Mouse (Mus musculus) mature B cell (primary cell): ENCODE data around the gene Hnrnpdl.

ENCODE experiments used
- in situ Hi-C: fragments of 300-500 bp; cut with MboI; formaldehyde crosslinking; loops from 2 replicates; pipeline ENCODE4 v1.14.3; 2019

Hnrnpdl gene

DNA sequence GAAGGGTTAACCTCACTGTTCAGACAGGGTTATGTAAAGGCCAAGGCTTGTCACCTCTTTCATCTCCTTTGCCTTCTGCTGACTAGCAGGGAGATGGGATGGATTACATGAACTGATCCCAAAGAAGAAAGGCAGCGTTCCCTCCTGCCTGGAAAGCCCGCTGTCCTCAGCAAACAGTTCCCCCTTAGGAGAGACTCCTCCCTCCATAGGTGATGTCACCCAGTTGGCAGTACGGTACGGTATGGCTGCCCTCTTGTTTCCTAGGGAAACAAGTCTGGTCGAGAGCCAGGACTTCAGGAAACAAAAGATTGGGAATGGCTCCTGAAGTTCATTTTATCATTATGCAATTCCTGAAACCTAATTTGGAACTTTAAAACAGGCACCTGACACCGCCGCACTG lies 8.4 kb upstream of the Hnrnpdl start:
- in situ Hi-C loops: loop anchor here (25.0 kb wide), 1 partner anchor 836 kb away; no protein-coding TSS in a partner anchor

DNA sequence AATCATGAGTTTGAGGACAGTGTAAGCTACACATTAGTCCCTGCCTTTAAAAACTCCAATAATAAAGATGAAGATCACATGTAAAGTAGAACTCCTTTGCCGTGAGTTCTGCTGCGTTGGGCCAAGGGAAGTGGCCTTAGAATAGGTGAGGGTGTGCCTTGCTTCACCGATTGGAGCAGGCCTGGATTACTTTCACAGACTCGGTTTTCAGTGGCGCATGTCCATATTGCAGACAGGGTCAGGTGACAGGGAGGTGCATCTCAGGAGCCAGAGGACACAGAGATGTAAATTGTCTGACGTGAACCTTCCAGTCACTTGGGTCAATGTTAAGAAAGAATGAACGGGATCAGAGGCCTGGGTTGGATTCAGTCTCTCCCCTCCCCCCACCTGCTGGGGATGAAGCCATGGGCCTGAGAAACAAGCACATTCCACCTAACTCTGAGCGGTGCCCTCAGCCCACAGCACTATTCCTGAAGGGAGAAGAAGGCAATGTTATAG lies 7.7 kb upstream of the Hnrnpdl start:
- in situ Hi-C loops: loop anchor here (25.0 kb wide), 1 partner anchor 835 kb away; no protein-coding TSS in a partner anchor

DNA sequence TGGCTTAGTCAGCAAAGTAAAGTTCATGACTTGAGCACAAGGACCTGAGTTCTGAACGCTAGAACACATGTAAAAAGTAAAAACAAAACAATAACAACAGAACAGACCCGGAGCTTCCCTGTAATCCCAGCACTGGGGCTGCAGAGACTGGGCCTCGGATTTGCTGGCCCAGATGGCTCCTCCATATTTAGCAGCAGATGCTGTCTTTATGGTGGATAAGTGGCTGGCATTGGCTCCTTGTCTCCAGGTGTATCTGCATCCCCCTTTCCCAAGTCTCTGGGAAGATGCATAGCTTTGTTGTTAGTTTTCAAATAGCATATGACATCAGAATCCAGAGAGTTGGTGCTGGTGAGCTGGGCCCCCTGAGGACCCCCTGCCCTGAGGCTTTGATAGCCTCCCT lies 6.6 kb upstream of the Hnrnpdl start:
- in situ Hi-C loops: loop anchor here (25.0 kb wide), 1 partner anchor 834 kb away; no protein-coding TSS in a partner anchor

DNA sequence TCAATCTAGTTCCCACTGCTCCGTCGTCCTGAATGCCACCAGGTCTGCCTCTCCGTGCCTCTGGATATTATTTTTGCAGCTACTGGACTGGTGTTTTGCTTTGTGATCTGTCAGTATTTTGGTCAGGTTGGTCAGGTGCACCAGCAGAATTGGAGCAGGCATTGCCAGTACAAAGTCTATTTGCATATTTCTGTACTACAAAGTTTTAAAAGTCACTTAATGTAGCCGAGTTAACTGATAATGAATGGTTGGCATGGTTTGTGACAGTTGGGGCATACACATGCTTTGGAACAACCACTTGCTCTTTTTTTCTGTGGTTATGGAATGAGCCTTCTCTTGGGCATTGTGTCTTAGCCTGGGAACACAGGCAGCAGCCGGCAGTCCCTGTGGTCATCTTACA lies 5.2 kb upstream of the Hnrnpdl start:
- in situ Hi-C loops: loop anchor here (25.0 kb wide), 1 partner anchor 832 kb away; no protein-coding TSS in a partner anchor

DNA sequence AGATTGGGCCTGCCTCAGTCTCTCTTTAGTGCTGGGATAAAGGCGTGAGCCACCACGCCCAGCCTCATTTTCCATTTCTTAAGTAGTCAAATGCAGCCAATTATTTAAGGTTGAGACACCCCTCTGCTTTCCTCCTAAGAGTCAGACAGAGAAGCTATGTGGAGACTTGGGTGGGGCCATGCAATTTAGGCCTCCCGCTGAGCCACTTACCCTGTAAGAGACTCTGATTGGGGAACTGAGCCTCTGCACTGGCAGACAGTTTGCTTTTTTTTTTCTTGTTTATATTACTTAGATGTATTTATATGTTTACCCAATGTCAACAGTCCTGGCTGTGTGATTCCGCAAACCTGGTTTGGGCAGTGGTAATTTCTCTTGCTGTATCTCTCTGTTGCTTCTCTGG lies 4.6 kb upstream of the Hnrnpdl start:
- in situ Hi-C loops: loop anchor here (25.0 kb wide), 1 partner anchor 832 kb away; no protein-coding TSS in a partner anchor

DNA sequence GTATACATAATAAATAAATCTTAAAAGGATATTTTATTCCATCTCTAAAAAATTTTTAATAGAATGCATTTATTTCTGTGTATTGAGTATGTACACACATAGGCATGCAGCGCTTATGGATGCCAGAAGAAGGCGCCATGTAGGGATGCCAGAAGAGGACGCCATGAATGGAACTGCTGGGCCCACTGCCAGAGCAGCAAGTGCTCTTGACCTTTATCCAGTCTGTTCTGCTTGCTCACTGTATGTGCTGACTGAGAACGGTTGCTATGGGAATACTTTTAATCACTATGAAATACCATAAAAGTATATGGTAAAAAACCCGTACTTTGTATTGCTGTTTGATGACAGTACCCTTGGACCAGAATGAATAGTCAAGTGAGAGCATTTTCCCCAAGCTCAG lies 3.9 kb upstream of the Hnrnpdl start:
- in situ Hi-C loops: loop anchor here (25.0 kb wide), 1 partner anchor 831 kb away; no protein-coding TSS in a partner anchor

DNA sequence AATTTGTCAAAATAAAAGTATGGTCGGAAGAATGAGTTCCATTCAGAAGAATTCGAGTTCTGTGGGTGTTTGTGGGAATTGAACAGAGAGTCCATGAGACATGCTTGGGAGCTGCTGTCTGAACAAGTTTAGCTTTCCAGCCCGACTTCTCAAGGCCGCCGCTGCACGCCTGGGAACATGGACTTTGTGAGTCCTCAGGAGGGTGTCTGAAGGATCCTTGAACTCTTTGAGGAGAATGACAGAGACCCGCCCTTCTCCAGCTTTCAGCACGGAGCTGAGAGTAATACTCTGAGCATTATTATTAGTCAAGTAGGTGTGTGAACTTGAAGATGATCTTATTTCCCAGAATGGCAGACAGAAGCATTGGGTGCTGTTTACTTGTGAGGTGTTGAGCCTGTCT lies 3.0 kb upstream of the Hnrnpdl start:
- in situ Hi-C loops: loop anchor here (25.0 kb wide), 1 partner anchor 830 kb away; no protein-coding TSS in a partner anchor

DNA sequence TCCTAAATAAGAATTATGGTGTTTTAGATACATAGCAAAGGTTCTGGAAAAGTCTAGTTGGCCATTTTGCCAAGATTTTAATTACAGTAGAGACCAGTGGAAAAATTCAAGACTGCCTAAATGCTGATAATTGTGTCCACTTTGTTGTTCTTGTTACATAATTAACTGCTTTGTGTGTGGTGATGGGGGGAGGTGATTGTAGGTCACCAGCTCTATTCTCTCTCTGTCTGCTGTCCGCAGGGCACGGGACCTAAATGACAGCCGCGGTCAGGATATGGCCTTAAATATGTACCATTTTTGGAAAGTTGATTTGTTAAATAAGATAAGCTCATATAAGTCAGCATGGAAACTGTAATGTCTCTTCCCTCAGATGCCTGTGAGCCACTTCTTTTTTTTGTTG lies 1.8 kb upstream of the Hnrnpdl start:
- in situ Hi-C loops: loop anchor here (25.0 kb wide), 1 partner anchor 829 kb away; no protein-coding TSS in a partner anchor

DNA sequence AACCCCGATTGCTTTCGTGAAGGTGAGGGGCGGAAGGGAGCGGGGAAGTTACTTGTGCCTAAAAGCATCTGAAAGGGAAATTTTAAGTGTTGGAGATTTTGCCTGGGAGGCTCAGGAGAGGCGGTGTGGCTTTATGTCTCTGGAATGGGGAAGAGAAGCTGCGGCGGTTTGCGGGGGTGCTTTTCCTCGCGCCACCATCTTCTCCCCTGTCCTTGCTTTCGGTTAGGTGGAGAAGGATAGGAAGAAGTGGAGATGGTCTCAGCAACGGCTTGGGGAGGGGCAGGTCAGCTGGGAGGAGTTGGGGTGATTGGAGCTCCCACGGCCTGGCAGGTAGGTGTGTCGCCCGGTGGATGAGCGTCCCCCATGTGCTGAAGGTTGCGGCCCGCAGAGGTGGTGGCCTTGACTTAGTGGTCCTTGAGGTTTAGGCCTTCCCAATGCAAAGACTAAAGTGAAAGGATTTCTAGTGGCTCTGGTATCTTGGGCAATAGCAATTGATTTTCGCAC lies 869 bp upstream of the Hnrnpdl start:
- in situ Hi-C loops: loop anchor here (25.0 kb wide), 1 partner anchor 828 kb away; no protein-coding TSS in a partner anchor

DNA sequence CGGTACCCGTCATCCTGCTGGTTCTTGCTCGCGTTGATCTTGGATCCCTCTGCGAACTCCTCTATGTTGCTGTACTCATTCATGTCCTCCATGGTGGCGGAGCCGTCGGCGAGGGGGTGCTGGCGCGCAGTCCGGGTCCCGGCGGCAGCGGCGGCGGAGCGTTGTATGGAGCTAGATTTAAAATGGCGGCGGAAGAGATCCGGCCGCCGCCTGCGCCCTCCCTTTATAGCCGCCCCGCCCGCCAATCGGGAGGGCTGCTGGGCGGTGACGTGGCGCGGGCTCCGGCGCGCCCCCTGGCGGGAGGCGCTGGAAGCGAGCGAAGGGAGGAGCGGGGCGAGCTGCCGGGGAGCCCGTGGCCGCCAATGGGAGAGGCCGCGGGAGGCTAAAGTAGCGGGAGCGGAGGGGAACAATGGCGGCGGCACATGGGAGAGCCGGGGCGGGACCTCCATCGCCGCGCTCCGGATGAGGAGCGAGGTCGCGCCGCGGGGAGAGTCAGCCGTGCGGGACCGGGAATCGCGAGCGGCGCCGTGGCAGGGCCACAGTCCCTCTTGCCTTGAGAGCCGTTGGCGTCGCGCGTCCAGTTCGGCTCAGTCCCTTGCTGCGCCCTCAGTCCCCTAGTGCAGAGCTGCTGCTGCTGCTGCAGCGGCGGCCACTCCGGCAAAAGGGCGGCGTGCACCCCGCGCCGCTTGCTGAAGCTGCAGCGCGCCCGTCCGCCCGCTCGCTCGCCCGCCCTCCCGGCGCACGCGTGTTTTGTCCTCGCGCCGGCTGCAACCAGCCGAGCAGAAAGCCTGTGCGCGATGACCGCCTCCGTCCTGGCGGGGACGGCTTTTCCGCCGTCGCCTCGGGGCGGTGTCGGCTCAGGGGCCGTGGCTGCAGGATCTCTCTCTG lies 506 bp downstream of the Hnrnpdl start:
- in situ Hi-C loops: loop anchor here (5.0 to 25.0 kb wide), 2 partner anchors 57 to 827 kb away; no protein-coding TSS in a partner anchor

DNA sequence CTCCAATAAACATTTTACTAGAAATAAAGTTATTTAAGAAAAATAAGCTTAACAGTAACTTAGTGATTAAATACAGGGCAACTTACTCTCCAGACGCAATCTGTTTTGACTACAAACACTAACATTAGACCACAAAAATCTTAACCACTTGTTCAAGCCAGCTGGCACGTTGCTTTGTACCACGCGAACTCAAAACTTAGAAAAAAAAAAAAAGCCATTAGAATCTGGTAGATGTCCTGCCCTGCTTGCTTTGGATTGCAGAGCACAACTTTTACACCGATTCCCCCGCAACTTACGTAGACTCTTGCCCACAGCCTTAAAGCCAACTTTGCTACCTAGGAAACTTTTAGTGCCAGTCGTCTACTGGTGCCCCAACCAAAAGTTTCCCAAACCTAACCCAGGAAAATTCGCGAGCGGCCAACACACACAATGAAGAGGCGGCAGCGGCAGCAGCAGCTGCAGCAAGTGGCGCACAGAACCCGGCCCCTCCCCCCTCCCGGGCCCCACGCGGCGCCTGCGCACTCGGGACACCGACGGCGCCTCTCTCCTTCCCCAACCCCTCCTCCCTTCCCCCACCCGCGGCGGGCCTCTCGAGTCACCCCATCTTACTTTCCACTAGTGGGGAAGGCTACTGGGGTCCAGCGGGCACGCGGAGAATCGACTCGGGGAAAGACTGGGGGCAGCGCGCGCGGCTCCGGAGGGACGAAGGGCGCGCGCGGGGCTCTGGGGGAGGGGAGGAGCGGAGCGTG lies 1.3 kb downstream of the Hnrnpdl start:
- in situ Hi-C loops: loop anchor here (5.0 to 25.0 kb wide), 2 partner anchors 56 to 826 kb away; no protein-coding TSS in a partner anchor

DNA sequence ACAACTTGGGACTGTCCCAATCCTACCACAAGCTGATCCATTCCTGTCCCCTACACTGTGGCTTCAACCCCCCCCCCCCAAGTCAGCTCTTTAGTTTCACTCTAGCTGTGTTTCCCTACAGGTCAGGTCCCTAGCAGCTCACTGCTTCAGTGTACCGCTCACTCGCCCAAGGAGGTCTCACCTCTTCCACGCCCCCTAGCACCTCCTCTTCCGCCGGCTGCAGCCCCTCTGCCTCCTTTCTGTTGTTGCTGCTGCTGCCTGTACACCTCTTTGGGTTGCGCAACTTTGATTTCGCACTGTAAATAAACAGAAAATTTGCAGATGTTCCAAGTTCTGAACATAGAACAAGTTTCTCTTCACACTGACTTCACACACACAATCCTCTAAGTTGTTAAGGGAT lies 2.8 kb downstream of the Hnrnpdl start:
- in situ Hi-C loops: loop anchor here (5.0 to 25.0 kb wide), 2 partner anchors 54 to 824 kb away; no protein-coding TSS in a partner anchor

DNA sequence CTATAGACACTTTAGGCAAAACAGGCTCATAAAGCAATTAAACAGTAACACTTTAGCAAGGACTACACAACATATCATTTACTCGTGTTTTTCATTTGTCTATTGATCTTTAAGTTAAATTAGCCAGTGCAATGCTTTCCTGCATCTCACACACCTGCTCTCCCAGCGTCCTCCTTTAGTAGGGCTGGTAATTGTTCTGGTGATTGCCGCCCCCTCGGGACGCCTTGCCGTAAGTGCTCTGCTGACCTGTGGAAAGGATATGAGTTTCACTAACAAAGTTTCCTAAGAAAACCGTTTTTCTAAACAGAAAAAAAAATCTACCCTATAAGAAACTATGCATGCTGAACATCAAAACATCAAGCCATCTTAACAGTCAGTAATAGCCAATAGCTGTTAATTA lies 3.5 kb downstream of the Hnrnpdl start:
- in situ Hi-C loops: loop anchor here (5.0 to 25.0 kb wide), 2 partner anchors 54 to 824 kb away; no protein-coding TSS in a partner anchor

DNA sequence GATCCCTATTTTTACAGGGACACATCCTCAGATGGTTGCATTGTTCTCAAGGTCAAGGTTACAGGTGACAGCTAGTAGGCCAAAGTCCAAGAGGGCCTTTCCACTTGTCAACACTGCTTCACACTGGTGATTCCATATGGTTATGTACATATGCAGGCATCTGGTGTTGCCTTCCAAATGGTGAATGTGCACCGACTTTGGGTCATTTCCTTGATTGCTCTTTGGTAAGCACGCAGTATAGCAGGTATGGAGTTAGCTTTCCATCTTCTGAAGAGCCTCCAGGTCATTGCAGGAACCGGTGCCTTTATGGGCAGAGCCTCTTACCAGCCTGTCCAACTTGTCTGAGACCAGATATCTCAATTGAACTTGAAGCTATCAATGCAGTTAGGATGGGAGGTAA lies 6.8 kb downstream of the Hnrnpdl start:
- in situ Hi-C loops: loop anchor here (25.0 kb wide), 1 partner anchor 820 kb away; no protein-coding TSS in a partner anchor

DNA sequence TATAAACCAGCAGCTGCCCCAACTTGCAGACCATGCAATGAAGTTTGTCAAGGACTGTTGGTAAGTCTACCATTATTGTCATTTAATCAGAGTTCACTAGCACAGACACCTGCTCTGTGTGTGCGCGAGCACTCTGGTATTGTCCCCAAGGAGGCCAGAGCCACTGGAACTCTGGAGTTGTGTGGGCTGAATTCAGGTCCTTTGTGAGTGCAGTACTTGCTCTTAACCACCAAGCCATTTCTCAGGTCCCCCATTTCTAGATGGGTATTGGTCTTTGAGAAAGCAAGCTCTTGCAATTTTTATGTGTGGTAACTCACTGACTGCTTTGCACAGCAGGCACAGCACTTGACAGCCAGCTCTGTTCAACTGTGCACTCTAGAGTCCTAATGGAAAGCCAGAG lies 7.4 kb downstream of the Hnrnpdl start:
- in situ Hi-C loops: loop anchor here (25.0 kb wide), 1 partner anchor 820 kb away; no protein-coding TSS in a partner anchor

DNA sequence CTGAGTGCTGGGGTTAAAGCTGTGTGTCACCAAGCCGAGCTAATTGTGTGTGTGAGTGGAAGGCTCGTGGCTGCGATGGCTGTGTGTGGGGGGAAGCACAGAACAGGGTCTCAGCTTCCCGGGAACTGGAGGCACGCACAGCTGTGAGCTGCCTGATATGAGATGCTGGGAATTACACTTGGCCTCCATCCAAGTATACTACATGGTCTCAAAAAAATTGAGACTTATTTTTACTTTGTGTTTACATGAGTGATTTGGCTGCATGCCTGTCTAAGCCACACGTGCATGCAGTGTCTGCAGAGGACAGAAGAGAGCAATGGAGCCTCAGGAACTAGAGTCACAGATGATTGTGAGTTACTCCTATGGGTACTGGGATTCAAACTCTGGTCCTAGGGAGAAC lies 9.4 kb downstream of the Hnrnpdl start:
- in situ Hi-C loops: loop anchor here (25.0 kb wide), 1 partner anchor 818 kb away; no protein-coding TSS in a partner anchor

DNA sequence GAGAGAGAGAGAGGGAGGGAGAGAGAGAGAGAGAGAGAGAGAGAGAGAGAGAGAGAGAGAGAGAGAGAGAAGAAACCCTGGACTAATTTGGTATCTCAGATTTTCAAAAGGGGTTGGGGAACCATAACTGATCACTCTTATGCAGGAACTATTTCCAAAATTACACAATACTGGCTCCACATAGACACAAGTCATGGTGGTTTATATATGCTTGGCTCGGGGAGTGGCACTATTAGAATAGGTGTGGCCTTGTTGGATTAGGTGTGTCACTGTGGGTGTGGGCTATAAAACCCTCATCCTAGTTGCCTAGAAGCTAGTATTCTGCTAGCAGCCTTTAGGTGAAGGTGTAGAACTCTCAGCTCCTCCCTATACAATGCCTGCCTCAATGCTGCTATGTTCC lies 14.6 kb downstream of the Hnrnpdl start:
- in situ Hi-C loops: loop anchor here (25.0 kb wide), 1 partner anchor 813 kb away; no protein-coding TSS in a partner anchor

DNA sequence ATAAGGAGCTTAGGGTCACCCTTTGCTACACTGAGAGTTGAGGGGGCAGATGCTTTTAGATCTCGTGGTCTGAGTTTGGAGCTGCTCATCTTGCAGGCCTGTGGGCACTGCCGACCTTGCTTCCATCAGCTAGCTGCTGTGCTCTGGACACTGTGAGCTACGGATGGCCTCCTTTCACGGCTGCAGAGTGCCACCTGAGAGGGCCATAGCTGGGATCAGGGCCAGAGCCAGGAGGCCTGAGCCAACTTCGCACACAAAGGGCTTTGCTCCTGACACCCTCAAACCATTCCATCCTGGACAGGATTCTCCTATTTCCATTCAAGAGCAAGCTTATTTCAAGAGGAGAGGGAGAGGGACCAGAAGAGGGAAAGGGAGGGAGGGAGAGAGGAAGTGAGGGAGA lies 15.1 kb downstream of the Hnrnpdl start:
- in situ Hi-C loops: no loop called here

DNA sequence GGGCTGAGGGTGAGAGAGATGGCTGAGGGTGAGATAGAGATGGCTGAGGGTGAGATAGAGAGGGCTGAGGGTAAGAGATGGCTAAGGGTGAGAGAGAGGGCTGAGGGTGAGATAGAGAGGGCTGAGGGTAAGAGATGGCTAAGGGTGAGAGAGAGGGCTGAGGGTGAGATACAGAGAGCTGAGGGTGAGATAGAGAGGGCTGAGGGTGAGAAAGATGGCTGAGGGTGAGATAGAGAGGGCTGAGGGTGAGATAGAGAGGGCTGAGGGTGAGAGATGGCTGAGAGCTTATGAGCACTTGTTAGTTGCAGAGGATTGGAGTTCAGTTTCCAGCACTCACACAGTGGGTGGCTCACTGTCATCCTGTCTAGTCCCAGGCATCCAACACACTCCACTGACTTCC lies 19.4 kb downstream of the Hnrnpdl start:
- in situ Hi-C loops: no loop called here

DNA sequence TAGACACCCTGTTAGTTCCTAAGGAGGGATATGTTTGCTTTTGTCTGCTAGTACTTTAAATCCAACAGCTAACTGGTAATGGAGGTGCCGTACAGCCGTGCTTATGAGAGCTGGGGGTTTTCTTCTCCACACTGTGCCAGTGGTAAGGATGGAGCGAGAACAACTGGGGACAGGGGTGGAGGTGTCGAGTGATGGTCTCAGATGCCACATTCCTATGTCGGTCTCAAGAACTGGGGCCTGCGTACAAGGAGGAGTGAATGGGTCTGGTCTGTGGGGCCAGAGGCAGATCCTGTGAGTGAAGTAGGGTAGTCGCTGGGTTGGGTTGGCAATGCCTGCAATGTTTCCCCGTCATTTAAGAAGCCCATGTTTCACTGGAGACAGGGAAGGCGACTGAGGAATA lies 26.9 kb downstream of the Hnrnpdl start:
- in situ Hi-C loops: no loop called here

DNA sequence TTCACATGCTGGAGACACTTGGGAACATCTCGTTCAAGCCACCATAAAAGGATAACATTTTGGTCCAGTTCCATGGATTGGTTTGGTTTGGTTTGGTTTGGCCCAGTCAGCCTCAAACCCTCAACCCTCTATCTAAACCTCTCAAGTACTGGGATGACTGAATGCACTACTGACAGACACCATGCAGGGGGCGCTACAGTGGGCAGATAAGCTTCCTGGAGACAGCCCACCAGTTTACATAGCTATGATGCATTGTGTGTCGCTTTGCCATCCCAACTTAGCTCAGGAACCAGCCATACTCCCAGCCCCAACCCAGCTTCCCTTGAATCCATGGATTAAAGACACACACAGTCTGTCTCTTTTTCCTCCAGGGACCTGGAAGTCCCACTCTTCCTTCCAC lies 31.0 kb downstream of the Hnrnpdl start:
- in situ Hi-C loops: no loop called here

DNA sequence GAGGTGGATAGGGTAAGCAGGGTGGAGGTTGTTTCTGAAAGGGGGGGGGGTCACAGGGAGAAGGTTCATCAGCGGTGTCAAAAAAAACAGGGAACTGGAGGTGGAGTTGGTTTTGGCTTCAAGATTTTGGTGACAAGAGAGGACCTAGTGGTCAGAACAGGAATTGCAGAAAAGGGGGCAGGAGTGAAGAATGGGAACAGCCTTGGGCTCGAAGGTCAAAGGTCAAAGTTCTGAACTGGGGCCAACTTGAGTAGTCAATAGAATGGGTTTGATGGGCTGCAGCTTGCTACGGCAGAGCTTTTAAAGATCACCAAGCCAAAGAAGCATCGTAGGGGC lies 32.5 kb downstream of the Hnrnpdl start:
- in situ Hi-C loops: no loop called here
